Mouse (Mus musculus) heart, adult 11 months (tissue): ENCODE results near the gene Bicc1.
A peak's percentile ranks its signal among the peaks of the same experiment; 100 is the strongest.

Experiments used
- DNase-seq: peaks from one replicate; pipeline ENCODE4 v3.0.0; 2022

Gene Bicc1

DNA sequence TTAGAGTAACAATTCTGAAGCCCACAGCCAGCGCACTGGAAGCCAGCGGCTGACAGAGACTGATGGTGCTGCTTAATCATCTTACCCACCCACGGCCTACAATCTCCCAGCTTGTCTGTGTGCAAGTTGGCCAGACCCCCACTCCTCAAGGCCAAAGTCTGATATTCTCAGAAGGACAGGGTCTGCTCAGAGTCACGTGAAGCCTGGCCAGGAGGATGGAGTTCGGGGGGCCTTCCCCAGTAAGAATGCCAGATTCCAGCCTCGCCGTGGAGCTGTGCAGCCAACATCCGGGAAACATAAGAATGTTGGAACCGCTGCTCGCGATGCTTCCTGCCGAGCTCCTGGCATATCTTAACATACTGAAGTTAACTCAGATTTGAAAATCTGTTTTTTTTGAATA, 219.7 kb downstream of the Bicc1 start:
- DNase-seq: peak; percentile 98

DNA sequence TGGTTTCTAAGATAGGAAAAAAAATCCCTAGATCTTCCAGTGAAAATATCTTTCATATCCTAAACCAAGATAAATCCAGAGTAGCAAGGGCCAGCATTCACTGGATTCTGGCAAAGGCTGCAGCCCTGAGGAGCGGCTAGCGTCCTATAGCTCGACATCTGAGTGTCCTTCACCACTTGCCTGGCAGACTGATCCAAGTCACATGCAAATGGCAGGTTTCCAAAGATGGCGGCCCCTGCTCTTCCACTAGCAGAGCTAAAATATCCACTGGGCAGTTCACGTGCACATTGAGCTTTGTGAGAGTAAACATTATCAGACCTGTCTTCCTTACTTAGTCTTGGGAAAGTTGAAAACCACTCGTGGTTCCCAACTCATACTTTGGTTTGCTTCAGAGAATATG, 222.1 kb downstream of the Bicc1 start:
- DNase-seq: peak; percentile 93

DNA sequence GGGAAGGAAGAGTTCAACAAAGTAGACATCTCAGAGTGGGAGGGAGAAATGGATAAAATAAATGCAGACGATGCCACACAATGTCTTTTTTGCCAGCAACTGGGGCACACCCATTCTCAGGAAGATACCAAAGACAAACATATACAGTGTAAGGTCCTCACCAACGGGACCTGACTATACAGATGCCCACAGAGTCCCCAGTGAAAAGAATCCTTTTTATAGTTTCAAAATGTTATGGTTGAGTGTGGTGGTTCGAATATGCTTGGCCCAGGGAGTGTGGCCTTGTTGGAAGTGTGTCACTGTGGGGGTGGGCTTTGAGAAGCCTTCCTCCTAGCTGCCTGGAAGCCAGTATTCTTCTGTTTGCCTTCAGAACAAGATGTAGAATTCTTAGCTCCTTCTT, 223.5 kb downstream of the Bicc1 start:
- DNase-seq: peak; percentile 83

DNA sequence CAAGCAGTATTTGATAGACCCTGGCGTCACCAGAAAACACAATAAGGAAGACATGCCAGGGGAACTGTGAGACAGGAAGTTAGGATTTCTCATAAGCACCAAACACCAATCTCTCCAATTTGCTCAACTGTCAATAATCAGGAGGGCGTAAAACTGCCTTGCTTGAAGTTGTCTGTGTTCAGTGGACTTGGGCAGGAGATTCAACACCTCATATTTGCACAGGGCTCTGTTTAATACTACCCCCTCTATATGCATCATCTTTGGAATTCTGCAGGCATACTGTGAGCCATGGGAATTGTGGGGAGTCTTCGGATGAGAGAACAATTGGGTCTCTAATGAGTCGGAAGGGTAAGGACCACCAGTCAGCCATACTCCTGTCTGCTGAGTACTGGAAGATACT, 233.4 kb downstream of the Bicc1 start:
- DNase-seq: peak; percentile 17

DNA sequence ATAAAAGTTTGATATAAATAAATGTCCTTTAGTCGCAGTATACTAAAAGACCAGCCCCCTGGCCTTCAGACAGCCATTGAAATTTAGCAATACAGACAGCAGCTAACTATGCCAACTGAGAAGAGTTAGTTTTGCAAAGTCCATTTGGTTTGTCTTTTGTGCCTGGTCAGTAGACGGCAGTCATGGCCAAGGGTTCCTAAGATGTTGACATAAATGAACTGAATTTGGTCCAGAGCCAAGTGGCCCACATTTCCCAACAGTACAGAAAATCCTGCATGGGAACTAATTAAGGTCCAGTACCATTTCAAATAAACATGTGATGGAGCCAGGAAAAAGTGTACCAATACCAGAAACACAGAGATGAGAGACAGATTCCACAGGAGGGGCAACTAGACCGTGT, 235.2 kb downstream of the Bicc1 start:
- peak; percentile 85 for DNase-seq

DNA sequence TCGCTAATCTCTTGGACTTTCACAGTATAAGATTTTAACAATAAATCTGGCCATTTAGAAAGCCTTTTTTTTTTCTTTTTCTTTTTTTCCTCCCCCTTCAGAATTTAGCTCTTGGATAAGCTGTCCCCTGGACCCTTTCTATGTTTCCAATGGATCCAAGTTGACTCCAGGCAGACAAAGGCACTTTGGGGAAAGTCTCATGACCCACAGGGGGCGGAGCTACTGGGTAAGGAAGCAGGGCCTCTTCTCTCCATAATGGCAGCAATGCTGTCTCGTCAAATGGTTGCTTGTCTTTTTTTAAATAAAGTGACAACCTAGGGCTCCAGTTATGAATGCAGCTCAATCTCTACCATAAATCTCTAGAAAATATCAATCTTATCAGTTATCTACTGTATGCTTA, 235.6 kb downstream of the Bicc1 start:
- peak; percentile 69 for DNase-seq

DNA sequence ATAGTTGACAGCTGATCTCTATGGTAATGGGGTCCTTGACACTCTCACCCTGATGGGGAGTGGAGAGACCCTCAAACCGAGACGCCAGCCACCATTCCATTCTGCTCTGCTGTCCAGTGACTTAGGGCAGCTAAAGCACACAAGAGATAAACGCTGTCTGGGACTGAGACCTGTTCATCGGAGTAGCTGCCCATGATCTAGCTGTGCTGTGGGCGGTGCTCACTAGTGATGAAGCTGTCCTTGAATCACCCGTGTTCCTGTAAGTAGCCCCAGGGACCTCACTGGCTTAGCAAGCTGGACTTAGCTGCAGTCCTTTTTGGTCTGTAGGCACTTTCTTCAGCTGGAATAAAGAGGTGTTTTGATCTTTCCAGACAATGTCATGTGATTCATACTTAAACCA, 238.0 kb downstream of the Bicc1 start:
- DNase-seq: peak; percentile 91

DNA sequence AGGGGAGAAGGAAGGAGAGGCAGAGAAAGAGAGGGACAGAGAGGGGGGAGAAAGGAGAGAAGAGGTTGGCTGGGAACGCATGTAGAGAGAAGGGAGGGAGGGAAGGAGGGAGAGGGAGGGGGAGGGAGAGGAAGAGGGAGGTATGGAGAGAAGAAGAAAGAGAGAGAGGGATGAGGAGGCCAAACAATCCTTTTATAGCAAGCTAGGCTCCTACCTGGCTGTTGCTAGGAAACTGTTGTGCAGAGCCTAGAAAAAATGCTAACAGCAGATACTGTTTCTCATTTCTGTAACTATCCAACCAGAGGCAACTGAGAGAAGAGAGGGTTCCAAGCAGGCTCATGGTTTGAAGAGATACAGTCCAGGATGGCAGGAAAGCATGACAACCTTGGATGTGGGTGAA, 239.6 kb downstream of the Bicc1 start:
- no peak for DNase-seq

DNA sequence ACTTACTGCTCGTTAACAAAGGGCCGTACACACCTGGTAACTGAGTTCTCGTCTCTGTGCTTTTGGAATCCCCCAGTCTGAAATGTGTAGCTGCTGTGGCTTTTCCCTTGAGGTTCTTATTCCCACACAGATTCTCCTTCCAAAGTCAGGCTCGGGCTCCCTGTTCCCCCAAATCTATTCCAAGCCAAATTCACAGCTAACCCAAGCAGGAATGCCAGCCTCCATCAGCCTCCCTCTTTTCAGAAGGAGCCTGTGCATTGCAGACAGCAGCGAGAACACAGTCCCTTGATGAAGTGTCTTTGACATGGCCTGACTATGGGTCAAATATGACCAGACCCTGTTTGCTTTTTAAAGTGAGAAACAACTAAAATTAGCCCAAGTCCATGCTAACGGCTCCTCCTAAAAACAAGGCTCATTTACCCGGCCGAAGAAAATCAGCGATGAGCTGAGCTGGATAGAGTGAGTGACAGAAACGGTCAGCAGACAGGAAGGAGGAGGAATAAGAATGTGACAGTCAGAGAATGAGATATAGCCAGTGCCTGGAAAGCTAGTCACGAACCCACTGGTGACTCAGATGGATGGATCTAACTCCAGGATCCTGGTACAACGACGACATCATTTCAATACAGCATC, 240.4 kb downstream of the Bicc1 start:
- peak; percentile 76 for DNase-seq

DNA sequence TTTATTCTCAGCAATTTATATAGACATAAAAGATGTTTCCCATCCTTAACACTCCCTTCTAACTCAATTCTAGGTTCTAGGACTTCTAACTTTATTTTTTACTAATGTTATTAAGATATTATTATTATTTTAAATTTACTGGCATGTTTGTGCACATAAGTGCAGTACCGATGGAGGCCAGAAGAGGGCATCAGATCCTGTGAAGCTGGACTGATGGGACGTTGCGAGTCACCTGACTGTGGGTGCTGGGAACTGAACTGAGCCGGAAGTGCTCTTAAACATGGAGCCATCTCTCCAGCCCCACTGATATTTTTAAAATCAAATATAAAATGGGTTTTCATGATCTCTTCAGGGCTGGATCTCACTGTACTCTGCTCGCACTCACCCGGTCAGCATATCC, 242.8 kb downstream of the Bicc1 start:
- DNase-seq: peak; percentile 16

DNA sequence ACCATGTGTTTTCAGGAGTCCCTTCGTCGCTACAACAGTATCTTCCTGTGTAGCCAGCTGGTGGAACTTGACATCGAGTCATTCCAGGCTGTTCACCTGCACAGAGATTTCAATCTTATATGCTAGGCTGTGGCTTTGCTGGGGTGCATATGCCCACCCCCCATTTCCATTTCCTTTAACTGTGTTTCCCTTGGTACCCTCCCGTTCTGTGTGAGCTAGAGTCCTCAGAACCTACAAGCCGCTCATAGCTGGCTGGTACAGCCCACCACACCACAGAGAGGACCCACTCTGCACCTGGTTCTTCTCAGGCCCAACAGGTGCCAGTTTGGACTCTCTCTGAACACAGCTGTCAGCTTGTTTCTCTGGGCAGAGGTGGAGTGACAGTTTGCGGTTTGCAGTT, 244.4 kb downstream of the Bicc1 start:
- DNase-seq: peak; percentile 76

DNA sequence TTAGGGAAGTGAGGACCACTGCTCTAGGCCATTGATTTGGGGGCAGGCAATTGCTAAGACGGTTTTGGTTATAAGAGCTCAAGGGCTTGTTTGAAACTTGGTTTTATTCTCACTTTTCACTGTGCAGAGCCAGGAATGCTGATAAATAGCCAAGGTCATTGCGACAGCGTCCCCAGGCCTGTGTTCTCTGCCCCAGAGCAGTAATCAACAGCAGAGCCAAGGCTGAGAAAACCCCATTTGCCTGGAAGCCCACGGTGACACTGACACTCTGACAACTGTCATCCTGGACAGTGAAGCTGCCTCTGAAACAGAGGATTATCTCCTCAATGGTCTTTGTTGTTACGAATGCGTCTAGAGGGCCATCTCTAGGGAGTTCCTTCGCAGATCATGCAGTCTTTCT, 255.6 kb downstream of the Bicc1 start:
- DNase-seq: peak; percentile 90

DNA sequence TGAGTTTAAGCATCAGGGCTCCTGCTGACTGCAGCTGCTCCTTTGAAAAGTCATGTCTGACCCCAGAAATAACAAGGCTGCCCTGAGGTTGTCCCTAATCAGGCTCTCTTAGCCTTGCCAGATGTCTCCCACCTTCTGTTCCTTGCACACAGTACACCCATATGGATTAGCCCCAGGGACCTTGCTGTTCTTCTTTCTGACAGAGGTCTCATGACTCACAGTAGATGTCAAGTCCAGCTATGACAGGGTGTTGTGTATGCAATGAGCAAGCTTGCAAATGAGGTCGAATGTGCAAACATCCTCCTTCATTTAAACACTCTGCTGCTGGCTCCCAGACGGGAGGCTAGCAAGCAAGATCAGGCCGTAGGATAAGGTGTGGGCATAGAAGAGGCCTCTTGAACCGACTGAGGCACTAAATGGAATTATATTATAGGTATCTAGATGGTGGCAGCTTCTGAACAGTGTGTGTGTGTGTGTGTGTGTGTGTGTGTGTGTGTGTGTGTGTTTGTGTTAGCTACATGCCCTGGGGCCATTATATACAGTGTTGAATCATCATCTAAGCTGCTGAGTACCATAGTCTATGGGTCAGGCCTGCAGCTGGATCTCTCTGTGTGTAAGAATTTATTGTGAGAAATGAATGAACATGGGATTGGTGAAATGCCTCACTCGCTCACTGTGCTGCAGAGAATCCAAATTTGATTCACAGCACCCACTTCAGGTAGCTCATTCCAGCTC, 256.6 kb downstream of the Bicc1 start:
- no peak for DNase-seq

DNA sequence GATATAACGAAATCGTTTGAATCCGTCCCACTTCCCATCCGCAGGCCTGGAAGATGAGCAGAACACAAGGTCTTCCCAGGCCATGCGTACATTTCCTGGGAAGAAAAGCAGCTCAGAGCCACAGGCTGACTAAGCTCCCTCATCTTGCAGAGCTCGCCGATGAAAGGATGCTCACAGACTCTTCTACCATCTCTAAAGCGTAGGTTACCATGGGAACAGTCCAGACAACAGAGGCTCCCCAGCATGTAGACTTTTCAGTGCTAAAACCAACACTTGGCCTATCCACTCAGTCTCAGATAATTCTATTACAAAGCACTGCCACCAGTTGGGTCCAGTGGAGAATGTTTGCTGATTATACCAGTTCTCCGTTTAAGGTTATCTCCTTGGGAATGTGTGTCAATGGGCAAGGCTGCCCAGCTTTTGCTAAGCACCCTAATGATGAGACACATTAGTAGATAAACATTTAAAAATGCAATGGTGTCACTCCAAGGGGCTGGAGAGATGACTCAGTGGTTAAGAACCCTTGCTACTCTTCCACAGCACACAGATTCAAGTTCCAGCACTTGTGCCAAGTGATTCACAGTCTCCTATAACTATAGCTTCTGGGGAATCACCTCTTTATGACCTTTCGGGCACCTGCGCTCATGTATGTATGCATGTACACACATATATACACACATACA, 258.2 kb downstream of the Bicc1 start:
- DNase-seq: no peak

DNA sequence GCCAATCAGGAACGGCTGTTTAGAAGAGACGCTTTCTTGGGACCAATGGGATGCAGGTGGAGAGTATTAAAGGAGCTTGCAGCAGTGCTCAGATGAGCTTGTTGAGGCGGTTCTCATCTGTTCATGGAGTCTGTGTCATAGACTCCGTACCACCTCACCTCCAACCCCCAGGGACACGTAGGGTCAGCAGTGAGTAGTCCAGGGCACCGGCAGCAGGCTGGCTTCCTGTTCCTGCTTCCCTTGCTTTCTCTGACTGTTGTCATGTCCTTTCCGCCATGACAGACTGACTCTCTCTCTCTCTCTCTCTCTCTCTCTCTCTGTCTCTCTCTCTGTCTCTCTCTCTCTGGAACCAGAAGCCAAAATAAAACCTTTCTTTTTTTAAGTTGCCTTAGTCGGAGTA, 263.6 kb downstream of the Bicc1 start:
- DNase-seq: no peak

DNA sequence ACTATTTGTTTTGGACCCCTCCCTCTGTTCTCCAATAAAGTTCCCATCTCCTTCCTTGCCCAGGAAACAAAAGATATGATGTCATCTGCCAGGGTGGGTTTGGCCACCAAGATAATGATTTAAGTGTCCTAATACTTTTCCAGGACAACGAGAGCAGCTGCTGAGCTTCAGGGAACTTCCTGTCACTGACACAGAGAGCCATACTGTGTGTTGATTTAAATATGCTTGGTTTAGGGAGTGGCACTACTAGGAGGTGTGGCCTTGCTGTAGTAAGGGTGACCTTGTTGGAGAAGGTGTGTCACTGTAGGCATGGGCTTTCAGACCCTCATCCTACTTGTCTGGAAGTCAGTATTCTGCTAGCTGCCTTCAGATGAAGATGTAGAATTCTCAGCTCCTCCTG, 281.5 kb downstream of the Bicc1 start:
- DNase-seq: no peak

DNA sequence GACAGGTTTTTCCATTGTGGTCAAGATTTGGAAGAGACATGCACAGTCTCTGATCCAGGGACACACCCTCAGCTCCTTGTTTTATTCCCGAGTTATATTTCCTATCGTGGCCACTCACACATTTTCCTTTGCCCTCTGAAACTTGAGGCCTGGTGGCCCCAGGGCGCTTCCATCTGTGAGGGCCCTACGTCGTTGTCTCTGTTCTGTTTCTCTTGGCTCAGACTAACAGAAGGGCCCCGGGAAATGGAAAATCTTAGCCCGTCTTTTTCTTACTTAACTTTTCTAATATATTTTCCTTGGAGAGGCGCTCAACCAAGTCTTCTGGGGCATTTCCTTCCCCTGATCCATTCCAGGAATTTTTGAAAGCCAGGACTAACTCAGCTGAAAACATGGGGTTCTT, 281.9 kb downstream of the Bicc1 start:
- peak; percentile 84 for DNase-seq

DNA sequence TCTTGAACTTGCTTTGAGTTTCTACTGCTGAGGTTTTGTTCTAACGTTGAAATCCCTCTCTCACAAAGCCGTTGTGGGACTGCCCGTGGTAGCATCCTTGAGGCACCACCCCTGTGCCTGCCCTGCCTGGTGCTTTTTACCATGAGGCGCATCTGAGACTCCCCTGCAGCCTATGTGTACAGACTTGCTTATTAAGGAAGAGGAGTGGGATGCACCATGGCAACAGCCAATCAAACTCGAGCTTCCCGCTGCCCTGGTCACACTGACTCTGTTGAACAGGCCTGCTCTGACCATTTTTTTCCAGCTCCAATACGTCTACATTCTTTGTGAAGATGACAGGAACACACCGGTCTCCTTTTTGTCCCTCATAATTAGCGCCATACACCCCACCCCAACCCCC, 283.0 kb downstream of the Bicc1 start:
- peak; percentile 61 for DNase-seq

DNA sequence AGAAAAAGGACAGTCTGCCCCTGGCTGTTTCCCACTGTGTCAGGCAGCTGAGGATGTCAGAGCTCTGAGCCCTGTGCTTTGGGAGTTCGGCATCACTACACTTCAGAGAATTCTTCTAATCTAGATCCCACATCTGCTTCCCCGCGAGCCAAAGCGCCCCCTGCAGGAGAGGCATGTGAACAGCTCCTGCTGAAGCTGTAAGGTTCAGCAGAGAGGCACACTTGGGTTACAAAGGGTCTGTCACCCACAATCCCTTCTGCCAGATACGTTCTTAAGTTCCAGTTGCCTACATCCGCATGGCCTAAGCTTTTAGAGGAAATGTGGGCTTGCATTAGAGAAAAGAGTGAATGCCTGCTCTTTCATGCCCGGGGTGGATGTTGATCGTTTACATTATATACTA, 283.4 kb downstream of the Bicc1 start:
- DNase-seq: peak; percentile 89

DNA sequence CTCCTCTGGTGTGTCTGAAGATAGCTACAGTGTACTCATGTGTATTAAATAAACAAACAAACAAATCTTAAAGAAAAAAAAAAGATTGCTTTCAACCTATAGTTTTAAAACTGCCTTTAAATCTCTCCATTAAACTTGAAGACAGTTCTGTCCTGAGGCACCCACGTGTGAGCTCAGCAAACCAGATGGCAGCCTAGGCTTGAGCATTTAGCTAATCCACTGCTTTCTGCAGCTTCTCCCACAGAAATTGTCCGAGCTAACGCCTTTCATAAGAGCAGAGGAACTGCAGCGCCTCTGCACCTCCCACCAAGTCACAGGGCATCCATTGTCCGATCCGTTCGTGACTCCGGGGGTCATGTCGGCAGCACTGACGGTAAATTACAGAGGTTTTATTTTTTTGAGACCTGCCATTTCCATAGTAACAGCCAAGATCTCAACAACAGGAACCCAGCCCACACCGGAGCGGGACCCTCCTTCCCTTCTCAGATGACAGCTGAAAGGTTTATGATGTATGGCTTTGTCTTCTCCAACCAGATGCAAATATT, 284.4 kb downstream of the Bicc1 start:
- DNase-seq: peak; percentile 58
